Mouse (Mus musculus) kidney, postnatal 4 days (tissue): ENCODE results near the gene Psmb6.
A peak's percentile ranks its signal among the peaks of the same experiment; 100 is the strongest.
"Not testable (repeated sequence)": the region's sequence is repeated elsewhere in the genome, so short reads cannot be mapped to it uniquely, and the experiment has no call there.

Experiments
- DNase-seq, 2 experiments: peaks; one replicate each; pipeline ENCODE4 v3.0.0; 2021; ENCODE audit warnings: mixed read lengths in 2 of 2

The Psmb6 gene

GRCm38 (mm10) chr11:70523306-70523989 is 1.7 kb upstream of the Psmb6 start:
- DNase-seq, result peak in 1 of 2 experiments; percentile 19

- no peak for DNase-seq
Measured at GRCm38 (mm10) chr11:70524782-70525181, 385 bp upstream of the Psmb6 start.

DNA sequence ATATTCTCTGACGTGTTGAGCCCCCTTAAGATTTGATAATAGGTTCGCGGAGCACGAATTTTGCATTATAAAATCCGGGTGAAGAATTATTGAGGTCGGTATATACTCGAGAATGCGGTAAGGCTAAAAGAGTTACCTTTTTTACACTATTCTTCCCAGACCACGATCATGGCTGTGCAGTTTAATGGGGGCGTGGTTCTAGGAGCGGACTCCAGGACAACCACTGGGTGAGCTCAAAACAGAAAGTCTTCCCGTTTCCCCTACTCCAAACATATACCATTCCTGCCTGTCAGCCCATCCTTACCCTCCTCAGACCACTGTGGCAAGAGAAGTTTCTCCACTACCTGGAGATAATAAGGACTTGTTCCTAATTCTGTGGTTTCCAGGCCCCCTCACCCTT is 559 bp downstream of the Psmb6 start:
- peak in 1 of 2 experiments; percentile 27 for DNase-seq

GRCm38 (mm10) chr11:70526211-70526610 is 1.0 kb downstream of the Psmb6 start:
- no peak for DNase-seq

- no peak for DNase-seq
Measured at GRCm38 (mm10) chr11:70528610-70529009, 3.4 kb downstream of the Psmb6 start.

- DNase-seq, result not testable (repeated sequence)
Measured at GRCm38 (mm10) chr11:70531065-70531464, 5.9 kb downstream of the Psmb6 start.

- no peak for DNase-seq
Measured at GRCm38 (mm10) chr11:70532839-70533238, 7.7 kb downstream of the Psmb6 start, which contains the start of gene Gm40193. Gene Gm40193, minus strand, starts transcription at chr11:70532939.

- DNase-seq, result no peak
Measured at GRCm38 (mm10) chr11:70539423-70539822, 14.3 kb downstream of the Psmb6 start.

GRCm38 (mm10) chr11:70539877-70540587 is 14.9 kb downstream of the Psmb6 start, which contains the start of gene Pld2:
Gene Pld2, plus strand, starts transcription at chr11:70540064.
- DNase-seq, result peak; percentile 93 to 95

DNA sequence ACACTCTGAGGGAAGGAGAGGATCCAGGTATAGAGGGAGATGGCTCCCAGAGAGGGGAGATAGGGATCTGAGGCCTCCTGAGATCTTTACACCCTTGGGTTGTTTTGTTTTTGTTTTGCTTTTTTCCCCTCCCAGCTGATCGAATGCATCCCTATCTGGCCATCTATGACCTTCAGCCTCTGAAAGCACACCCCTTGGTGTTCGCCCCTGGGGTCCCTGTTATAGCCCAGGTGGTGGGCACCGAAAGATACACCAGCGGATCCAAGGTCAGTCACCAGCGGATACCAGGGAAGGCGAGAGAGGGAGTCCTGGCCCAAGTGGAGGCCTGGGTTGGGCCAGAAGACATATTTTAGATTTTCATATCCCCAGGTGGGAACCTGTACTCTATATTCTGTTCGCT is 15.8 kb downstream of the Psmb6 start:
- DNase-seq, result no peak

DNA sequence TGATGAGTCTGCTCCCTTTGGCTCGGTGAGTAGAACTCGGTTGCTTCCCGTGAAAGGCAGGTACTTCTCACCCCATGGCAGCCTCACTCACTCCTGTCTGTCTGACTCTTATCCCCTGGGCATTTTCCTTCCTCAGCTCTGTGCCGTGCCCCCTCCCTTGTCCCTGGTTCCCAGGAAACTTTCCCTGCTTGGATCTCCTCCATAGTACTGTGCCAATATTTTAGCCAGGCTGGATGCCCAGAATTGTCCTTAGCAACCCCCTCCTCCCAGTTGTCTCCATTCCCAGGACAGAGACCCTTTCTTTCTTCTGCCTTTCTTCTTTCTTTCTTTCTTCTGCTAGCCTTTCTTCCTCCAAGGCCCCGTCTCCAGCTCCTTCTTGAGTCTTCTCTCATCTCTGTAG is 16.2 kb downstream of the Psmb6 start:
- no peak for DNase-seq

- DNase-seq, result no peak
Measured at GRCm38 (mm10) chr11:70544496-70544895, 19.3 kb downstream of the Psmb6 start.

DNA sequence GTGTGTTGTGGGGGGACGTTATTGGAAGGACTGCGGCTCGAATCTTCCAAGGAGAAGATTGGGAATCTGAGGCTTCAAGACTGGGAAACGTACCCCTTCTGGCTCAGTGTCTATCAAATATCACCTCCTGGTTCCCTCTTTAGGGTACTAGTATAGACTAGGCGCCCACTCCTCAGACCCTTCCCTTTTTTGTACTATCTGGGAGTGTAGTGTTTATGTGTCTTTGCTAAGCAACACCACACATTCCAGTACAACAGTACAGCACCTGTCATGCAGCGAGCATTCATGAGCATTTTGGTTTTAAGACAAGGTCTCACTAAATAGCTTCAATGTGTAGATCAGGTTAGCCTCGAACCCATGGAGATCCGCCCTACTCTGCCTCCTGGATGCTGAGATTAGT is 26.4 kb downstream of the Psmb6 start:
- DNase-seq, result no peak

GRCm38 (mm10) chr11:70553940-70554339 is 28.8 kb downstream of the Psmb6 start:
- DNase-seq, result no peak

DNA sequence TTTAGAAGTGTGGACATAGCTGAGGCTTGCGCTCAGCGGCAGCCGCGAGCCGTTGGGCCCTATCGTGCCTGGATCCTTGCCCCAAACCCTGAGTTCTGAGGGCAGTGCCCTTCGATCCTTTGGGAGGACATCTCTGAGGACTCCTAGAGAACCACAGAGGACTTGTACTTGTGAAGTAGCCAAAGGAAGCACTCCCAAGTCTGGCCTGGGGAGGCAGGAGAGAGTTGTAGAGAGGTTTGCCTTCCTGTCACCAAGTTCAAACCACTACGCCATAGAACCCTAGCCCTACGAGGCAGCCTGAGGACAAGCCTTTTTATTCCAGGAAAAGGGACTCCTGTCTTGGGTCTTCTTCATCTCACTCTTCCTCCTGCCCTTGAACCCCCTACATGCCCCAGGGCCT is 32.4 kb downstream of the Psmb6 start:
- DNase-seq, result no peak

DNA sequence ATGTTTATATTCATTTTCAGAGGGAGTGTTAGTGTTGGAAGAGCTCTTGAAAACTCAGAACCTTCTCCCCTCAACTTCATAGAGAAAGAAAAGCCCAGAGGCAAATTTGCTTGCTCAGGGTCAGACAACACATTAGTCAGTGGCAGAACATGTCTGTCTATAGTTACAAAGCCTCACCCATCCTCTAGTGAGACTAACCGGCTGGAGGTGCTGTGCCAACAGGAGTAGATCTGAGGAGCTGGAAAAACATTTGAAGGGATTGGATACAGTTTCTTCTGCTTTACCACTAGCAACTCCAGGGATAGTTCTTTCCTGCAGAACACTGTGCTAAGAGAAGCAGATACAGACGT is 36.7 kb downstream of the Psmb6 start:
- no peak for DNase-seq

GRCm38 (mm10) chr11:70562287-70562994 is 37.3 kb downstream of the Psmb6 start, which contains the start of gene Mink1:
Gene Mink1, plus strand, starts transcription at chr11:70562881.
- peak; percentile 89 to 94 for DNase-seq

- no peak for DNase-seq
Measured at GRCm38 (mm10) chr11:70562995-70563469, 37.9 kb downstream of the Psmb6 start.

- DNase-seq, result peak; percentile 64 to 72
Measured at GRCm38 (mm10) chr11:70563470-70564275, 38.5 kb downstream of the Psmb6 start.

DNA sequence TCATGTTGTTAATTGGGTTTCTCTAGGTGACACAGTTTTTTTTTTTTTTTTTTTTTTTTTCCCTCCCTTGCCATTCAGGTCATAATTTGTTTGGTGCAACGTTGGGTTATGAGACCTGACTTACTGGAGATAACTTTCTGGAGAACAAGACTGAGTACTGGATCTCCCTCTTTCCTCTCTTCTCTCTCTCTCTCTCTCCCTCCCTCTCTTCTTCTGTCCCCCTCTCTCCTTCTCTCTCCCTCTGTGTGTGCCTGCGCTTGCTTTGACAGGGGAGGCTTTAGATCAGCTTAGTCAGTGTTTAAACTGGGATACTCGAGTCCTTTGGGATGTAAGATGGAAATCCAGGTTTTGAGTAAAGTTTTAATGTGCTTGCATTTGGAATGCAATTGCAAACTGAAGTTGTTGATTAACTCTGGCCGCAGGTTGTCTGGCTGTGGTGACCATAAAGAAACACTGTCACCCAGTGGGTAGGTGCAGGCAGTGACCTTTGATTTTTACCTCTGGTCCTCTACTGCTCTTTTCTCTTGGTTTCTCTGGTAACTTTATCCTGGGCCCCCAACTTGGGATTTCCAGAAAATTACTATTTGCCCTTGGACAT is 39.2 kb downstream of the Psmb6 start:
- DNase-seq, result peak; percentile 24 to 41

DNA sequence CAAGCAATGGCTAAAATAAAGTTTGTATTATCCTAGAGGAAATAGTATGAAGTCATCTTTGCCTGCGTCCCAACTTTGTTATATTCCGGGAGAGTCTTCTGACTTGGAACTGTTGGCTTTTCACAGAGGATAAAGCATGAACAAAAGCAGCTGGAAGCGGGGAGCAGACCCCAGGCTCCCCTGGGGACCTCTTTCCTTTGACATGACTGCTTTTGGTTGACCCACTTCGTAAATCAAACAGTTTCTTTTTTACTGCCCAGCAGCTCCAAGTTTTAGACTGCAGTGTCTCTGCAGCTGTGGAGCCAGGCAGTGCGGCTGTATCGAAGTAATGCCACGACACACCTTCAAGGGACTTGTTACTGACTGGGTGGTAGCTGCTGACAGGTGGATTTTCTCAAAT is 41.4 kb downstream of the Psmb6 start:
- peak; percentile 36 to 61 for DNase-seq

DNA sequence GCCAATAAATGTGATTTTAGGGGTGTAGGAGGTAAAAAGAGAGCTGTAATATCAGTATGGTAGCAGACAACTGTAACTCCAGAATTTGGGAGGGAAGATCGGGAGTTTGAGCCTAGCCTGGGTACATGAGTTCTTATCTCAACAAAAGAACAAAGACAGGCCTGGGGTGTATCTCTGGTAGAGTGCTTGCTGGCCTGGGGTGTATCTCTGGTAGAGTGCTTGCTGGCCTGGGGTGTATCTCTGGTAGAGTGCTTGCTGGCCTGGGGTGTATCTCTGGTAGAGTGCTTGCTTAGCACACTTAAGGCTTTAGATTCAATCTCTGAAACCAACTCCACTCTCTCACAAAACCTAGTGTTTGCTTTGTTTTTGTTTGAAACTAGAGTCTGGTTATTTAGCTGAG is 45.4 kb downstream of the Psmb6 start:
- not testable (repeated sequence) for DNase-seq
